Mouse (Mus musculus) brain, embryonic 14.5 days (tissue): Measurements from ENCODE around the gene Wdr20.

ENCODE experiments used
- CTCF ChIP-seq: fragments of 200-500 bp; IDR thresholded peaks from 2 replicates; pipeline ENCODE4 v1.5.1; 2012; ENCODE audit warnings: inconsistent platforms, mild to moderate bottlenecking, moderate library complexity, borderline replicate concordance; ENCODE audit not compliant: insufficient read depth, insufficient read length; ENCODE audit errors: extremely low read depth
- POLR2A ChIP-seq: fragments of 200-500 bp; IDR thresholded peaks from 2 replicates; pipeline ENCODE4 v1.6.1; 2012; ENCODE audit warnings: mild to moderate bottlenecking, inconsistent platforms, borderline replicate concordance; ENCODE audit not compliant: poor library complexity, insufficient read depth, insufficient read length, severe bottlenecking; ENCODE audit errors: extremely low read depth

DNA sequence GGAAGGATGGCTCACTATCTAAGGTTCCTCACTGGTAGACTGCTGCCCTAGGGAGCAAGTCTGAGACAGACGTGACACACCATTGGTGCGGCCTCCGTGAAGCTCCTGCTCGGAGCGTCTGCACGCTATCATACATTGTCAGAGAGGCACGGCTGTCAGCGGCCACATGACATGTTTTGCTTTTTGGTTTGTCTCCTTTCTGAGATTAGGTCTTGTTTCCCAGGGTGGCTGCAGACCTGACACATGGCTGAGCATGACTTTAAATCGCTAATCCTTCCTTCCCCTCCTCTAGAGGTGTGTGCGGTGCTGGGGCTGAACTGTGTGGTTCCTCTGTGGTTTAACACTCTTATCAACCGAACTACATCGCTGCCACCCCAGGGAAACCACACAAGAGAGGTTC is 113.7 kb downstream of the Wdr20 start:
- TF ChIP-seq POLR2A, result no peak
- TF ChIP-seq CTCF, result no peak
